Mouse (Mus musculus) layer of hippocampus, adult 9-11 months (tissue): ENCODE measurements around the gene Slc25a26.

ENCODE experiments used
- DNase-seq: peaks from one replicate; pipeline ENCODE4 v3.0.0; 2022

Slc25a26 gene

DNA sequence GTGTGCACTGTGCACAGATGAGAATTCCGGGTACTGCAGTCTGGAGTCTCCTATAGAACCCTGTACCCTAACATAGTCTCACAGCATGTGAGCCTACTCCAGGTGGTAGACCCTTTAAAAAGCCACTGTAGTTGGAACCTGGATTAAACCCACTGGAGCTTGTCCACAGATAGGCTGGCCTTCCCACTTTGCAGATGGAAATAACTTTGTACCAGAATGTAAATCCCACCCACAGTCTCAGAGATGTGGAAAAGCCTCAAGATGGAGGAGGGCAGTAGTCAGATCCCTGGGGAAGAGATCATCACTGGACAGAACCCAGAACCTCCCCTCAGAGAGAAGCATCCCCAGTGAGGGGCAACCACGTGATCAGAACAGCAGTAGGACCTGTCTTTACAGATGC lies 143.9 kb downstream of the Slc25a26 start:
- no peak for DNase-seq

DNA sequence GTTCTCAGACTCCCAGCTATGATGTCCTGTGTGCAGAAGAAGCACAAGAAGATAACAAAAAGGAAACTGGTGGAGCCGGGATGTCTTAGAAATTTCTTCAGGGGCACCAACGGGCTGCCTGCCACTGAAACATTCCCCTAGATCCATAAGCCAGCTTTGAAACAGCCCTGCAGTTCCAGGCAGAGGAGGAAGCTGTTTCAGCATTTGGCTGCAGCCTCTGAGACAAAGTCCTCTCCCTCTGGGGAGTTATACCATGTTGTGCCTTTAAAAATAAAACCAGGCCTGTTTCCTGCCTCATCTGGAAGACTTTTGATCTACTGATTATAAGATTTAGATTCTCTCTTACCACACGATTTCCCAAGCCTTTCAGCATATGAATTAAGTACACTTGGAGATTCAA lies 144.5 kb downstream of the Slc25a26 start:
- DNase-seq: no peak

GRCm38 (mm10) chr6:94645723-94646122 lies 145.6 kb downstream of the Slc25a26 start:
- no peak for DNase-seq

DNA sequence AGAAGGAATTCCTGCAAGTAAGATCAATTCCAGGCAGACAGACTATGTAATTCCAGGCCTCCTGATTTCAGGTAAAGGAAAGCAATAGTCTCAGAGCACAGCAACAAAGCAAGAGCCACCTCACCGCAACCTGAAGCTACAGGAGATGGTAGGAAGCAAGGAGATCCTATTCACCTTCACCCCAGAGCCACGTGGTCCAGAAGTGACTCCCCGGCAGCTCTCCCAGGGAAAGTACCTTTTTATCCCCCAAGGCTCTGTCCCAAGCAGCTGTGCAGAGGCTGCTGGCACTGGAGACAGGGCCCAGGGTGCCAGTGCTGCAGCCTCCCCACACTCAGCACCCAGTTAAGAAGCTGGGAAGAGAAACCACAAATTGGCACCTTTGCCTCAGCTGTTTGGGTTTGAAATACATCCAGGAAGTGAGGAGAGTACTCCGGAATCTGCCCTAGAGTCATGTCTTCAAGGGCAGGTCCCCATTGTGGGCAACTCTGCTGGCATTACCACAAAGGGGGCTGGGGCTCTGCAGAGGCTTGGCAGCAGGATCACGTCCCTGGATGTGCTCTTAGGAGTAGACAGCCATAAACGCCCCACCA lies 146.2 kb downstream of the Slc25a26 start:
- DNase-seq: no peak

DNA sequence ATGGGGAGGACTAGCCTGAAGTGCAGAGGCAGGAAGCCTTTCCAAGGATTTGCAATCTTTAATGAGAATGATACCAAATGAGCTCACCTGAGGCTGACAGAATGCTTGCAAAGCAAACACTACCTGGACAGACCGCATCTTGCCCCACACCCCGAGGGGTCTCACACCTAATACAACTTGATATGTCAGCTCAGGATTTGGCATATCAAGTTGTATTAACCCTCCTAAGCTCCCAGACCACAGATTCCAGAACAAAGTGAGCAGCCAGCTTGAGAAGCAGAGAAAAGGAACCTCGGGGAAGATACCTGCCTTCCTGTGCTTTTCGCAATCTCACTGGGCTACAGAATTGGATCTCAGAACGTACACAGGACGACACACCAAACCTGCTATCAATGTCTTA lies 146.8 kb downstream of the Slc25a26 start:
- DNase-seq: no peak

DNA sequence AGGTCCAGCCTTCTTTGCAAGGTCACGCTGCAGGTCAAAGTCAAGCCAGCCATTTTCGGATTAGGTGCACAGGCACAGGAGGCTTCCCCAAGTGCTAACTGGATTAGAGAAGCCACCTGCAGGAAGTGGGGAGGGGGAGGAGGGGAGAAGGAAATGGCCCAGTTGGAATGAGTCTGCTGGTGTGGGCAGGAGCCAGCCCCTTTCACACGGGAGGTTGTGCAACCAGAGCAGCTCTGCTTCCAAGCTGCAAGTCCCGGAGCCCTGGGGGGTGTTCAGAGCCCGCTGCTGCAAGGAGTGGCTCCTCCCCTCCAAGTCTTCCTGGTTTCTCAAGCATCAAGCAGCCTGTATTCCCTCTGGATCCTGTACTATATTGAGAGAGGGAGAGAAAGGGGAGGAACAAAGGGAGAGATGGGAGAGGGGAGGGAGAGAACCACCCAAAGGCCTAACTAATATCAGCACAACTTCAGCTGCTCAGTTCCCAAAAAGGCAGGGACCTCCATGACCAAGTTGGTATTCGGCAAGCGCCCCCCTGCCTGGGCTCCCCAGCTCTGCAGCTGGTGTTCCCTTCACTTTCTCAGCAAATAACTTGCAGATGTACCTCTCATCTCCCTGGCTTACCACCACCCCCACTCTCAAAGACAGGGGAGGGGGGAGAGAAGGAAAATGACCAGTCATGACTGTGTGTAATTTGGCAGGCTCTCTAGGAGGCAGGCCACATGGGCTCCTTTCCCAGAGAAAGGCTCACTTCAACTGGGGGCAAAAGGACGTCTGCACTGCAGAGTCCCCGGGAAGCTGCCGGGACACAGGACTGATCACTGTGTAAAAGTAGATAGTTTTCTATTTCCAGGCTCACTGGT lies 147.7 kb downstream of the Slc25a26 start:
- DNase-seq: peak; percentile 50

- DNase-seq: no peak
Measured at GRCm38 (mm10) chr6:94648496-94648895, 148.4 kb downstream of the Slc25a26 start.

DNA sequence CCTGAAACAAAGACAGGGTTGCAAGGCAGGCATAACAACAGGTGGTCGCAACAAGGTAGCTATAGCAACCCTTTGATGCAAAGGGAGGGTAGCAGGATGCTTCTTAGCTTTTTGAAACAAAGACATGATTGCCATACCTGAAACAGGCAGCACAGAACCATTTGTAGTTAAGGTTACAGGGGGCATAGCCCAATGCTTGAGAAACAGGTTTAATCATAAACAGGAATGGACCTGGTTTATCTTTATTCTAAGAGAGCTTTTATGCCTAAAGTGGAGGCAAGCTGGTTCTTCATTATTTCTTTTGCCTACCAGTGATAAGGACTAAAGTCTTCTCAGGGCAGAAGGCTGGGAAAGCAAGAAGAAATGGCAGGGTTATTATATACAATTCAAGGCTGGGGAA lies 149.5 kb downstream of the Slc25a26 start:
- DNase-seq: no peak

DNA sequence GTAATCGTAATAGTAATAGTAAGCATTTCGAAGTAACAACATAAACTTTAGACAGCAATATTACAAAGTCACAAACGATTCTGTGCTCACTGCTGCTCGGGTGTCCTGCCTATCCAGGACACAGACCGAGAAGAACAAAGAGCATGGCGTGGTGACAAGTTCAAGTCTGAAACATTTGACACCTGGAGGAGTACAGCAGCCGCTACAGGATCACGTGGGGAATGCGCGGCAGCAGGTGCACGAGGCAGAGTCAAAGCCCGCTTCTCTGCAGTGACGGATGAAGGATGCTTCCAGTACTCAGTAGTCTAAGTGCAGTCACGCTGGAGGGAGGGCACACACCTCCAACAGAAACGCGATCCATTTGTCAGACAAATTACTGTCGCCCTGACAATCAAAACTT lies 151.4 kb downstream of the Slc25a26 start:
- DNase-seq: no peak

DNA sequence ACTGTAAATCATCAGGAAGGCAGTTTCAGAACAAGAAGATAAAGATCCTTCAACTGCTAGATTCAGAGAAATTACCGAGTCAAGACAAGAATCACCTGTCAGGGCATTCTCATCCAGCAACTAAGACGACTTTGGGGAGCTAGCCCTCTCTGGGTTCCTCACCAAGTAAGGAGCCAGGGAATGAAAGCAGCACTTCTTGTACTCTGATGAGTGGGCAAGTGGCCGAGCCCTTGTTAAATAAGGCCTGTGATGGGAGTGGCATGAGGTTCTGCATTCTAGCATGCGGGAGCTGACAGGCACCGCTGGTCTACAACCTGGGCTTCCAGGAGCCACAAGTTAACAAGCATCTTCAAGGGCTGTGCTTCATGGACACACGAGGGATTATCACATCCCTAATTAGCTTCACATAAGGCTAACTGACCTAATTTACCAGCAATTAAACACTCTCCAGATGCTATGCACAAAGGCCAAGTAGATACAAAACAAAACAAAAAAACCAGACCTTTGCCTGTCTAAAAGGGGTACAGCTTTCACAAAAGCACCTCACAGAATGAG lies 152.6 kb downstream of the Slc25a26 start:
- DNase-seq: no peak

DNA sequence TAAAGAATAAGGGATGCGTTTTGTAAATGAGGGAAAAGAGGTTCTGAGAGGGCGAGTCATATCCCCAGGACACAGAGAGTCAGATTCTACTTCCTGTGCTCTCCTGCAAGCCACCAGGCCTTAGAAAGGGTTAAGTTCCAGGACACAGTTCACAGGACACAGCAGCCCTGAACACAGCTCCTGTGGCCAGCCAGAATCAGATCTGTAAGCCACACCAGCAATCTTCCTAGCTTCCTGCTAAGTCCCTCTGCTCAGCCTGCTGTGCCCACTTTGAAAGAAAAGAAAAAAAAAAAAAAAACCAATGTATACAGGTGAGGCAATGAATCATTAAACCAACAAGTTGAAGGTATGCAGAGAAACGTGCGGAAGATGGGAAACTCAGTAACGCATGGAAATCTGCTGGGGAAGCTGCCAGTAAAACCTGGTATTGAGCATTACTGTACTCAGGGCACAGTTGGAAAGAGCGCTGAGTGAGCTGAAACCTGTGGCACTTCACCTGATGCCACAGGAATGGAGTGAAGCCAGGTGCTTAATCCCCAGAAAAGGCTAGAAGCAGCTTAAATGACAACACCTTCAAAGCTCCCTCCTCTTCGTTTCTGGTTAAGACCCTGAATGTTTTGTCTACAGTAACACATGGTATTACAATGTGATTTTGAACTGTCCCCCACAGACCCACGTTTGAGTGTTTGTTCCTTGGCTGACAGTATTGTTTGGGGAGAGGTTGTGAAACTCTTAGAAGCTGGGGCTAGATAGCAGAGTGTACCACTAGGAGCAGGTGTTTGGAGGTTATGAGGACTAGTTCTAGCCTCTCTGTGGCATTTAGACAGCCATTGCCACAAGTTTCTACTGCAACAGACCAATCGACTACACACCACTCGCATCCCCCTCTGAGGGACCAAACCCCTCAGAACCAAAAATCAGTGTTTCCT lies 153.5 kb downstream of the Slc25a26 start:
- DNase-seq: no peak
